Mouse (Mus musculus) liver, embryonic 14.5 days (tissue): ENCODE results near the gene Pex7.

Experiments used
- CTCF ChIP-seq: IDR thresholded peaks from 2 replicates; pipeline ENCODE4 v1.5.1; 2016; ENCODE audit warnings: antibody characterized with exemption, low read depth, control low read depth
- EP300 ChIP-seq: IDR thresholded peaks from 2 replicates; pipeline ENCODE4 v1.6.1; 2016; ENCODE audit warnings: antibody characterized with exemption, low read depth

DNA sequence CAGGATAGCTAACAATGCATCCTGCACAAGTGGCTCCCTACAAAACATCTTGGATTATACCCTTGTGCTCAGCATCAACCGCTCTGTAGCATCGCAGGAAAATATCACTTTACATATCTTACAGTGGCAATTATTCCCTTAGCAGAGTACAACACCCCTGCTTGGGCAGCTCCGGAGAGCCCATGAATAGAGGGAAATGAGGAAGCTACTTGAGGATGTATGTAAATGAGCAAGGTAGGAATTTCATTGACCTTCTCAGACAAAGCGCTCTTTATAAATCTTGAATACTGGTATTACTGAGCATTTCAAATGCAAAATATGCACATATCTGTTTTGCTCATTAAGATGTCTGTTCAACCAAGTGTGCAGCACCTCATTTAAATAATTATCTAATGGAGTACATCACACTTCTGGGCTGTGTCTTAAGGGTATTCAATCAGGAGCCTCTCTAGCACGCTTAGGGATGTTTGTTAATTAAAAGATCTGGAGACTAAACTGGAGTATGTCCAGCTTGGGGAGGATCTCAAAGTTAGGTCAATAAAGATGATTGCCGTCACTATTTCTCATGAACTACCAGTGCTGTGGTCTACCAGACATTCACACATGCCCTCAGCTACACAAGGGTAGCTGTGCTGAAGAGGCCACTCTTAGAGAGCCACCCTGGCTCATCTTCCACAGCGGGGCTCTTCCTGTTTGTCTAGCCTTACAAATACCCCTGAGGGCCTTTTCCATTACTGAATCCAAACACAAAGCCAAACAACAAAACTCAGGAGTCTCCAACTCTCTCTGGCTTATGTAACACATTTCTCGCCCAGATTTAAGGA lies 71.4 kb downstream of the Pex7 start:
- no peak for TF ChIP-seq CTCF
- TF ChIP-seq EP300, result no peak
